In genomic region chr13:114838535-114838990, GRCm38 (mm10) we compare ENCODE assay signal across 8 mouse cellular contexts. TPM values are rescaled to one million over a fixed set of nuclear protein-coding genes. Genes with fewer than 3 reads are reported as not detected.
DNase-seq lines count a peak whose midpoint lies in the region; ATAC-seq and TF ChIP-seq lines count a peak whose summit lies in the region.

No protein-coding gene starts in this region.

- H3K4me3 ChIP-seq in midbrain, embryonic 13.5 days (replicated peaks), result no peak overlapping the region
- H3K4me3 ChIP-seq in midbrain, embryonic 11.5 days (ENCODE audit: low read depth, low read length), result no peak overlapping the region
- no peak overlapping the region for H3K4me3 ChIP-seq in forebrain, postnatal 0 days (ENCODE audit: low read depth, low read length)
- no peak overlapping the region for H3K4me3 ChIP-seq in liver, embryonic 13.5 days (replicated peaks)

- no peaks in the 10 kb centered on the region for H3K36me3 ChIP-seq in midbrain, embryonic 13.5 days
- H3K36me3 ChIP-seq in midbrain, embryonic 11.5 days (ENCODE audit: control insufficient read depth, insufficient read depth, low read length), result no peaks in the 10 kb centered on the region
- H3K36me3 ChIP-seq in forebrain, postnatal 0 days (ENCODE audit: insufficient read depth), result 0 out of 2 replicates have a peak, but pooled peaks cover 4% of the 10 kb centered on the region
- peaks cover 2% of the 10 kb centered on the region; the same call in 1 of the 2 replicates for H3K36me3 ChIP-seq in liver, embryonic 13.5 days

- no peak overlapping the region for H3K9ac ChIP-seq in midbrain, embryonic 13.5 days (replicated peaks)
- no peak overlapping the region for H3K9ac ChIP-seq in midbrain, embryonic 11.5 days (ENCODE audit: low read length)
- H3K9ac ChIP-seq in forebrain, postnatal 0 days, result no peak overlapping the region
- no peak overlapping the region for H3K9ac ChIP-seq in liver, embryonic 13.5 days

- no peaks in the 10 kb centered on the region for H3K27me3 ChIP-seq in midbrain, embryonic 13.5 days
- H3K27me3 ChIP-seq in midbrain, embryonic 11.5 days (ENCODE audit: control insufficient read depth, insufficient read depth, low read length), result no peaks in the 10 kb centered on the region
- no peaks in the 10 kb centered on the region for H3K27me3 ChIP-seq in forebrain, postnatal 0 days (ENCODE audit: insufficient read depth, low read length)
- no peaks in the 10 kb centered on the region for H3K27me3 ChIP-seq in liver, embryonic 13.5 days

- WGBS in midbrain, embryonic 13.5 days, result 57% methylated on average over 5 of the region's 5 CpGs
- WGBS in midbrain, embryonic 11.5 days, result 67% methylated on average over 5 of the region's 5 CpGs
- WGBS in forebrain, postnatal 0 days, result 9% methylated on average over 5 of the region's 5 CpGs
- 58% methylated on average over 5 of the region's 5 CpGs for WGBS in liver, embryonic 13.5 days (ENCODE audit: insufficient replicate concordance)

- H3K9me3 ChIP-seq in midbrain, embryonic 13.5 days, result no peaks in the 10 kb centered on the region
- no peaks in the 10 kb centered on the region for H3K9me3 ChIP-seq in midbrain, embryonic 11.5 days (ENCODE audit: control insufficient read depth, low read length)
- H3K9me3 ChIP-seq in forebrain, postnatal 0 days (ENCODE audit: low read length), result no peaks in the 10 kb centered on the region
- no peaks in the 10 kb centered on the region for H3K9me3 ChIP-seq in liver, embryonic 13.5 days (replicated peaks)

- no peak for TF ChIP-seq CTCF in forebrain, postnatal 0 days (IDR thresholded peaks at IDR 0.05; ENCODE audit: low read depth)

- no peak overlapping the region for H3K4me2 ChIP-seq in midbrain, embryonic 13.5 days (replicated peaks)
- H3K4me2 ChIP-seq in midbrain, embryonic 11.5 days, result no peak overlapping the region
- no peak overlapping the region for H3K4me2 ChIP-seq in forebrain, postnatal 0 days (ENCODE audit: low read depth)
- no peak overlapping the region for H3K4me2 ChIP-seq in liver, embryonic 13.5 days

- peaks cover 12% of the 10 kb centered on the region; the same call in 1 of the 2 replicates for H3K4me1 ChIP-seq in midbrain, embryonic 13.5 days (replicated peaks)
- no peaks in the 10 kb centered on the region for H3K4me1 ChIP-seq in midbrain, embryonic 11.5 days (ENCODE audit: control insufficient read depth, insufficient read depth, low read length)
- no peaks in the 10 kb centered on the region; the same call in 1 of the 2 replicates for H3K4me1 ChIP-seq in forebrain, postnatal 0 days (ENCODE audit: insufficient read depth)
- peaks cover 16% of the 10 kb centered on the region; the same call in 1 of the 2 replicates for H3K4me1 ChIP-seq in liver, embryonic 13.5 days (replicated peaks)

- ATAC-seq in midbrain, embryonic 13.5 days, result peak; percentile 80
- ATAC-seq in midbrain, embryonic 11.5 days (ENCODE audit: low FRiP score), result no peak
- ATAC-seq in forebrain, postnatal 0 days, result peak; percentile 90
- ATAC-seq in liver, embryonic 13.5 days (ENCODE audit: low read depth), result peak; percentile 45

- H3K27ac ChIP-seq in midbrain, embryonic 13.5 days, result 0 out of 2 replicates have a peak overlapping the region, but pooled peaks have one; percentile 7
- no peak overlapping the region for H3K27ac ChIP-seq in midbrain, embryonic 11.5 days (ENCODE audit: low read depth, low read length)
- H3K27ac ChIP-seq in forebrain, postnatal 0 days (ENCODE audit: low read depth, low read length), result peak overlapping the region; percentile 47
- 0 out of 2 replicates have a peak overlapping the region, but pooled peaks have one; percentile 18 for H3K27ac ChIP-seq in liver, embryonic 13.5 days

- intact Hi-C loops in heart, postnatal 25 days (cut with DNase I), result loop anchor here (5.0 to 10.0 kb wide), 2 partner anchors 59 to 396 kb away; no protein-coding TSS in a partner anchor

- DNase-seq in midbrain, embryonic 11.5 days (ENCODE audit: low spot score, missing footprints), result no peak
- peak; percentile 62 for DNase-seq in forebrain, postnatal 0 days
- peak; percentile 17 for DNase-seq in heart, postnatal 25 days (ENCODE audit: low spot score)
- DNase-seq in kidney, postnatal 4 days, result peak; percentile 80 to 87
- no peak for DNase-seq in liver, embryonic 13.5 days
- peak; percentile 91 for DNase-seq in retina, postnatal 1 day
- no peak for DNase-seq in thymus, postnatal 10 days (ENCODE audit: low spot score in 2 of 2)

RNA-seq across cellular contexts. Expression of gene Mocs2, which starts 20.5 kb away (rescaled TPM):
- polyA plus RNA-seq in midbrain, embryonic 13.5 days (2015; fragmentation: Nextera tagmentation; extraction: Ambion mirVana), result 99.6 and 103 TPM in 2 replicates
- 85.1 and 85.3 TPM in 2 replicates for polyA plus RNA-seq in midbrain, embryonic 11.5 days (2014; fragmentation: Nextera tagmentation; extraction: Ambion mirVana)
- total RNA-seq in forebrain, postnatal 0 days (2014; rRNA removed), result 67.3 and 76.8 TPM in 2 replicates
- 115 and 125 TPM in 2 replicates for polyA plus RNA-seq in forebrain, postnatal 0 days (2015; fragmentation: Nextera tagmentation; extraction: Ambion mirVana)
- total RNA-seq in heart, postnatal 25 days (2021), result 10 to 100 TPM; 49.6 to 59.8 TPM
- polyA plus RNA-seq in liver, embryonic 13.5 days (2015; fragmentation: Nextera tagmentation; extraction: Ambion mirVana), result 56.2 and 58.0 TPM in 2 replicates

Comparison
In these comparisons a context has a peak if more than half of its experiments do, and no peak if none do; other contexts are left out.
1. DNase-seq: peak in forebrain, postnatal 0 days (single experiment), heart, postnatal 25 days (single experiment), kidney, postnatal 4 days (2 of 2) and retina, postnatal 1 day (single experiment); none in midbrain, embryonic 11.5 days (single experiment), liver, embryonic 13.5 days (single experiment) and thymus, postnatal 10 days (0 of 2).